Mouse (Mus musculus) hindbrain, embryonic 13.5 days (tissue): ENCODE results near the gene Lias. TPM values are rescaled to one million over a fixed set of nuclear protein-coding genes. Genes with fewer than 3 reads are reported as not detected.

ENCODE experiments used
- ATAC-seq: fragments of 200-750 bp; cut with Nextera tagmentation; 2 replicates; pipeline ENCODE4 v1.8.0; 2017; ENCODE audit warnings: moderate TSS enrichment; ENCODE audit not compliant: low FRiP score
- H3K27ac ChIP-seq: fragments of 300-500 bp; sonication (generic); 2 replicates; pipeline ENCODE4 v1.5.1; 2015; ENCODE audit warnings: inconsistent platforms, mild to moderate bottlenecking, moderate library complexity
- H3K27me3 ChIP-seq: fragments of 300-500 bp; sonication (generic); 2 replicates; pipeline ENCODE4 v1.6.1; 2015; ENCODE audit warnings: mild to moderate bottlenecking, inconsistent platforms
- H3K36me3 ChIP-seq: fragments of 300-500 bp; sonication (generic); 2 replicates; pipeline ENCODE4 v1.6.1; 2015; ENCODE audit warnings: mild to moderate bottlenecking, inconsistent platforms
- H3K4me1 ChIP-seq: fragments of 300-500 bp; sonication (generic); replicated peaks from 2 replicates; pipeline ENCODE4 v1.6.1; 2015; ENCODE audit warnings: inconsistent platforms
- H3K4me2 ChIP-seq: fragments of 300-500 bp; sonication (generic); 2 replicates; pipeline ENCODE4 v1.6.1; 2015; ENCODE audit warnings: inconsistent platforms, mild to moderate bottlenecking, moderate library complexity
- H3K4me3 ChIP-seq: fragments of 300-500 bp; sonication (generic); 2 replicates; pipeline ENCODE4 v1.5.1; 2015; ENCODE audit warnings: mild to moderate bottlenecking, inconsistent platforms
- H3K9ac ChIP-seq: fragments of 300-500 bp; sonication (generic); 2 replicates; pipeline ENCODE4 v1.6.1; 2015; ENCODE audit warnings: mild to moderate bottlenecking, inconsistent platforms
- H3K9me3 ChIP-seq: fragments of 300-500 bp; sonication (generic); 2 replicates; pipeline ENCODE4 v1.6.1; 2016; ENCODE audit warnings: inconsistent platforms
- WGBS: fragments of 180-500 bp; shearing (Covaris S2); methylation state at CpG from one replicate; pipeline ENCODE4 v1.1.7; 2015; 5-methylcytosine and 5-hydroxymethylcytosine counted together
- polyA plus RNA-seq: library from polyadenylated mRNA; unstranded; fragments of >200 nt; fragmentation: Nextera tagmentation; extraction: Ambion mirVana; gene quantifications from 2 replicates; pipeline ENCODE4 v1.2.1, GENCODE M21; 2015

The Lias gene
- polyA plus RNA-seq, 1 experiment from 2014 or later = 60.9 TPM

- Histone ChIP-seq H3K4me1 (peaks cover 39% of the 10 kb centered on the region), H3K36me3 (peaks cover 32% of the 10 kb centered on the region), H3K9me3 (no peaks in the 10 kb centered on the region), H3K4me3 (no peak overlapping the region), H3K9ac (no peak overlapping the region), H3K27ac (no peak overlapping the region), H3K4me2 (no peak overlapping the region), H3K27me3 (no peaks in the 10 kb centered on the region)
- WGBS = 90% methylated on average over 5 of the region's 5 CpGs
- no peak for ATAC-seq
Measured at GRCm38 (mm10) chr5:65429441-65429840, 38.1 kb downstream of the Lias start.

- H3K9me3 ChIP-seq = no peaks in the 10 kb centered on the region
- H3K4me1 ChIP-seq = peaks cover 40% of the 10 kb centered on the region
- peak overlapping the region; percentile 87 for H3K27ac ChIP-seq
- ATAC-seq = peak; percentile 22; the same call in 1 of the 2 replicates
- H3K4me2 ChIP-seq = peak overlapping the region; percentile 85
- peak overlapping the region; percentile 85 for H3K9ac ChIP-seq
- peak overlapping the region; percentile 65 for H3K4me3 ChIP-seq
- peaks cover 5% of the 10 kb centered on the region; the same call in 1 of the 2 replicates for H3K36me3 ChIP-seq
- H3K27me3 ChIP-seq = no peaks in the 10 kb centered on the region
- WGBS = 4% methylated on average over 15 of the region's 15 CpGs
Measured at GRCm38 (mm10) chr5:65434471-65435362, 43.4 kb downstream of the Lias start.

- no peak; the same call in 1 of the 2 replicates for ATAC-seq
- Histone ChIP-seq H3K9me3 (no peaks in the 10 kb centered on the region), H3K27me3 (no peaks in the 10 kb centered on the region), H3K27ac (peak overlapping the region; percentile 87), H3K4me2 (peak overlapping the region; percentile 85), H3K4me1 (peaks cover 40% of the 10 kb centered on the region), H3K4me3 (peak overlapping the region; percentile 65), H3K9ac (peak overlapping the region; percentile 85), H3K36me3 (peaks cover 2% of the 10 kb centered on the region; the same call in 1 of the 2 replicates)
- 0% methylated on average over 44 of the region's 47 CpGs for WGBS
Measured at GRCm38 (mm10) chr5:65435363-65435805, 44.1 kb downstream of the Lias start.

GRCm38 (mm10) chr5:65435806-65436561 lies 44.7 kb downstream of the Lias start, which contains the start of gene Ugdh:
Gene Ugdh, minus strand, starts transcription at chr5:65435949.
- Histone ChIP-seq H3K36me3 (no peaks in the 10 kb centered on the region), H3K9ac (peak within 1 kb of the TSS; percentile 85), H3K27ac (peak within 1 kb of the TSS; percentile 87), H3K4me1 (peaks cover 36% of the 10 kb centered on the region), H3K4me2 (peak within 1 kb of the TSS; percentile 85), H3K4me3 (peak within 1 kb of the TSS; percentile 65), H3K27me3 (no peaks in the 10 kb centered on the region), H3K9me3 (no peaks in the 10 kb centered on the region)
- under 1% methylated on average over 50 of the region's 51 CpGs for whole genome bisulfite sequencing
- peak; percentile 98 for ATAC-seq

- H3K4me1 ChIP-seq = peaks cover 20% of the 10 kb centered on the region
- no peaks in the 10 kb centered on the region for H3K36me3 ChIP-seq
- no peak for ATAC-seq
- H3K27ac ChIP-seq = no peak overlapping the region
- no peaks in the 10 kb centered on the region for H3K27me3 ChIP-seq
- no peak overlapping the region for H3K4me3 ChIP-seq
- no peak overlapping the region for H3K4me2 ChIP-seq
- H3K9ac ChIP-seq = no peak overlapping the region
- H3K9me3 ChIP-seq = no peaks in the 10 kb centered on the region
Measured at GRCm38 (mm10) chr5:65438041-65438440, 46.7 kb downstream of the Lias start.

- Histone ChIP-seq H3K9me3 (no peaks in the 10 kb centered on the region), H3K4me1 (no peaks in the 10 kb centered on the region), H3K27me3 (no peaks in the 10 kb centered on the region), H3K36me3 (peaks cover 21% of the 10 kb centered on the region), H3K27ac (no peak overlapping the region), H3K4me2 (no peak overlapping the region), H3K9ac (no peak overlapping the region), H3K4me3 (no peak overlapping the region)
- 68% methylated on average over 3 of the region's 6 CpGs for WGBS
- no peak for ATAC-seq
Measured at GRCm38 (mm10) chr5:65444981-65445380, 53.7 kb downstream of the Lias start.

GRCm38 (mm10) chr5:65446756-65447155 lies 55.5 kb downstream of the Lias start:
- H3K36me3 ChIP-seq = peaks cover 30% of the 10 kb centered on the region
- no peak overlapping the region for H3K27ac ChIP-seq
- no peaks in the 10 kb centered on the region for H3K27me3 ChIP-seq
- no peak for ATAC-seq
- H3K9ac ChIP-seq = no peak overlapping the region
- WGBS = 88% methylated on average over 2 of the region's 2 CpGs
- no peak overlapping the region for H3K4me3 ChIP-seq
- H3K9me3 ChIP-seq = no peaks in the 10 kb centered on the region
- H3K4me2 ChIP-seq = no peak overlapping the region
- no peaks in the 10 kb centered on the region for H3K4me1 ChIP-seq

GRCm38 (mm10) chr5:65447826-65448225 lies 56.5 kb downstream of the Lias start:
- no peak for ATAC-seq
- H3K27ac ChIP-seq = no peak overlapping the region
- no peaks in the 10 kb centered on the region for H3K9me3 ChIP-seq
- no peak overlapping the region for H3K4me2 ChIP-seq
- H3K9ac ChIP-seq = no peak overlapping the region
- H3K4me3 ChIP-seq = no peak overlapping the region
- peaks cover 36% of the 10 kb centered on the region for H3K36me3 ChIP-seq
- H3K27me3 ChIP-seq = no peaks in the 10 kb centered on the region
- WGBS = 79% methylated on average over 2 of the region's 2 CpGs
- H3K4me1 ChIP-seq = no peaks in the 10 kb centered on the region

GRCm38 (mm10) chr5:65448941-65449340 lies 57.6 kb downstream of the Lias start:
- H3K4me2 ChIP-seq = no peak overlapping the region
- H3K9me3 ChIP-seq = no peaks in the 10 kb centered on the region
- H3K27ac ChIP-seq = no peak overlapping the region
- no peak for ATAC-seq
- H3K4me1 ChIP-seq = no peaks in the 10 kb centered on the region
- peaks cover 42% of the 10 kb centered on the region for H3K36me3 ChIP-seq
- 84% methylated on average over 4 of the region's 4 CpGs for WGBS
- no peaks in the 10 kb centered on the region for H3K27me3 ChIP-seq
- no peak overlapping the region for H3K9ac ChIP-seq
- no peak overlapping the region for H3K4me3 ChIP-seq

- no peak overlapping the region for H3K9ac ChIP-seq
- ATAC-seq = no peak
- WGBS = 69% methylated on average over 5 of the region's 5 CpGs
- H3K4me1 ChIP-seq = no peaks in the 10 kb centered on the region
- H3K4me3 ChIP-seq = no peak overlapping the region
- no peaks in the 10 kb centered on the region for H3K9me3 ChIP-seq
- H3K27ac ChIP-seq = no peak overlapping the region
- H3K27me3 ChIP-seq = no peaks in the 10 kb centered on the region
- H3K36me3 ChIP-seq = peaks cover 48% of the 10 kb centered on the region
- H3K4me2 ChIP-seq = no peak overlapping the region
Measured at GRCm38 (mm10) chr5:65454771-65455170, 63.5 kb downstream of the Lias start.

- no peaks in the 10 kb centered on the region for H3K4me1 ChIP-seq
- H3K36me3 ChIP-seq = peaks cover 48% of the 10 kb centered on the region
- no peaks in the 10 kb centered on the region for H3K9me3 ChIP-seq
- no peak overlapping the region for H3K9ac ChIP-seq
- ATAC-seq = no peak
- WGBS = 67% methylated on average over 7 of the region's 7 CpGs
- no peaks in the 10 kb centered on the region for H3K27me3 ChIP-seq
- no peak overlapping the region for H3K4me2 ChIP-seq
- no peak overlapping the region for H3K4me3 ChIP-seq
- no peak overlapping the region for H3K27ac ChIP-seq
Measured at GRCm38 (mm10) chr5:65457086-65457827, 66.0 kb downstream of the Lias start.

GRCm38 (mm10) chr5:65457846-65458245 lies 66.5 kb downstream of the Lias start:
- H3K9me3 ChIP-seq = no peaks in the 10 kb centered on the region
- H3K4me1 ChIP-seq = no peaks in the 10 kb centered on the region
- no peaks in the 10 kb centered on the region for H3K27me3 ChIP-seq
- 84% methylated on average over 5 of the region's 5 CpGs for whole genome bisulfite sequencing
- H3K9ac ChIP-seq = no peak overlapping the region
- H3K4me3 ChIP-seq = no peak overlapping the region
- H3K4me2 ChIP-seq = no peak overlapping the region
- peaks cover 42% of the 10 kb centered on the region for H3K36me3 ChIP-seq
- no peak overlapping the region for H3K27ac ChIP-seq
- ATAC-seq = no peak
